Mouse (Mus musculus) layer of hippocampus, postnatal 14 days (tissue): ENCODE results near the gene Dnhd1. TPM values are rescaled to one million over a fixed set of nuclear protein-coding genes. Genes with fewer than 3 reads are reported as not detected.
"Not testable (repeated sequence)": the region's sequence is repeated elsewhere in the genome, so short reads cannot be mapped to it uniquely, and the experiment has no call there.

Experiments used
- DNase-seq, 2 experiments: peaks; one replicate each; pipeline ENCODE4 v3.0.0; 2021 to 2022; ENCODE audit warnings: low spot score in 2 of 2, mixed read lengths in 1 of 2
- total RNA-seq, 2 experiments: library from RNA; stranded (reverse); gene quantifications; 2 replicates each; pipeline ENCODE4 v1.2.3; 2021

The Dnhd1 gene
- total RNA-seq, 2 experiments from 2014 or later: 5.5 to 6.0 TPM

DNA sequence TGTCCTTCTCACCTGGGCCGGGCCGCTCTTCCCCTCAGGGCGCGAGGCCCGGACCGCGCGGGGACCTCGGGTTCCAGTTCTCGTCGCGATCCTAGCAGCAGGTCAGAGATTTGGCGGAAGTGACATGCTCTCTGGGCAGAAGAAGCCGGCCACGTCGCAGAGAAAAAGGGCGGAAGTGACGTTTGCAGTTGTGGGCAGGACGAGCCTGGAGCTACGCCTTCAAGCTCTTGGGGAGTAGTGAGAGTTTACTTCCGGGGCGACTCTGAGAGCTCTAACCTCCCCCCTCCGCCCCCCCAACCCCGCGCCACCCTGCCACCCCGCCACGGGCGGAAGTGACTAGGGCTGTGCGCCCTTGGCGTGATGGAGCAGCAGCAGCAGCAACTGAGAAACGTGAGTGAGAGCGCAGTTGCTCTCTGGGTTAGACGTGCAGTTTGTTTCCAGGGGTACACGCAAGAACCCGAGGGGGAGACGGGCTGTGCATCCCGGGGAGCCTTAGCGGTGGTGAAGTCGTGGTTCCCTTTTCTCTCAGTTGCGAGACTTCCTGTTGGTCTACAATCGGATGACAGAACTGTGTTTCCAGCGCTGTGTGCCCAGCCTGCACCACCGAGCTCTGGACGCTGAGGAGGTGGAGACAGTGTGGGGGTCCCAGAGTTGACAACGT is 10.3 kb upstream of the Dnhd1 start, which contains the start of the genes Arfip2 and Gm45799:
Arfip2 (minus strand) TSS at position 184 of the 661 bp plus-strand sequence.
Gm45799 (plus strand) TSS at position 320 of the 661 bp plus-strand sequence.
- DNase-seq: peak; percentile 94 to 99

DNA sequence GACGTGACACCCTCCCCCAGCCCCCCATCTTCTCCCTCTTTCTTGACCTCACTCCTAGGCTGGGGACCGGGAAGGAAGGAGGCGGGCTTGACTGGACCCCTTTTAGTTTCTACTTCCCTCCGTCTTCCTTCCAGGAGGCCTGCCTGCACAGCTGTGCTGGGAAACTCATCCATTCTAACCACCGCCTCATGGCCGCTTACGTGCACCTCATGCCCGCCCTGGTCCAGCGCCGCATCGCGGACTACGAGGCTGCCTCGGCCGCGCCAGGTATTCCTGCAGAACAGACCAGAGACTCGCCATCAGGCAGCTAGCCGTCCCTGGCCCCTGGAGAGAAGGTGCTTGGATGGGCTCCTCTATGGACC is 9.8 kb upstream of the Dnhd1 start:
- DNase-seq: peak in 1 of 2 experiments; percentile 29

DNA sequence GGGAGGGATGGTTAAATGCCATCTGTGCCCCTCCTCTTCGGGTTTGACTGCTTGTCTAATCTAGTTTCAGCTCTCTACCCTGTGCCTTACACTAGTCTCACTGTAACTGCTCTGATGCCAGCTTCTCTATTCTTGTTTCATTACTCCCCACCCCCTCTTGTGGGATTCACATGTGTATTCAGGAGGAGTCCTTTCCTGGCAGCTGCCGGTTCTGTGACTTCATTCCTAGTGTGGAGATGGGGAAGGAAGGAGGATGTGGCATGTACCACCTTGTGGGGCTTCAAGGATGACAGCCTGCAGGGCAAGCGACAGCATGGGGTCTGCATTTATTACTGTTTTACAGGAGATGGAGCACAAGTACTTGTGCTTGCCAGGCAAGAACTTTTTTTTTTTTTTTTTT is 8.7 kb upstream of the Dnhd1 start:
- DNase-seq: no peak

DNA sequence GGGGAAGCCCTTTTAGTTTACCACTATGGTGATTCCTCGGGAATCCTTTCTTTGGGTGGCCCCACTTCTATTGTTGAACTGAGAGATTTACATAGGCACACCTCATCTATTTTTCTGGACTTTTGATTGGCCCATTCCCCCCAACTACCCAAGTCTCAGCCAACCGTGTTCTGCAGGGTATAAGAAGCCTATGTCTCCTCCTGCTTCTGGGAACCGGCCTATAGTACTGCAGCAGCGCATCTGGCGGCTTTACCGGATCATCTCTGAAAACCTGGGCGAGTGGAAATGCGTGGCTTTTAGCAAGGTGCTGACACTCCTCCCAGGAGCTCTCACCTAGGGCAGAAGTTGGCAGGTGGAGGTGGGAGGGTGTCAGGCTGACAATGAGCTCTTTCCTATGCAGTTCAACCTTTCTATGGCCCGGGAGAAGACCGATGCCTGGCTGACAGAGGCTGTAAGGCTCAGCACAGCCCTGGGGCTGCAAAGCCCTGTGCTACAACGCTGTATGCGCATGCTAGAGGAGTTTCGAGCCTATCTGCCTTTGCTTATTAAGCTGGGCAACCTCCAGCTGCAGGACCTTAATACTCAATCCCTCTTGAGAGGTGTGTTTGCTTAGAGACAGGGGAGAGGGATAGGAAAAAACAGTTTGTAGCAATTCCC is 35.0 kb downstream of the Dnhd1 start:
- DNase-seq: no peak

DNA sequence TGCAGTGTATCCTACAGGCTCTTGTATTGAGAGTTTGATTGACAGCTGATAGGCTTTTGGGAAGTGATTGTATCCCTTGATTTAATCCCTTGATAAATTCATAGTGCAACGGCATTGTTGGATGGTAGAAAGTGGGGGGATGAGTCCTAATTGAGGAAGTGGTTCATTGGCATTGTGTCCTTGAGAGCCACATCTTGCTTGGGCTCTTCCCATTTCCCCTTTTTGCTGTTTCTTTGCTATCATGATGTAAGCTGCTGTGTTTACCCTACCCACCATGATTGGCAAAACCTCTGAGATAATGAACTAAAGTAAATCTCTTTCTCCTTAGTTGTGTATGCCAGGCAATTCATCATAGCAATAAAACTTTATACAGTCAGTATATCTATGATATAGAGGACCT is 40.2 kb downstream of the Dnhd1 start:
- no peak for DNase-seq

DNA sequence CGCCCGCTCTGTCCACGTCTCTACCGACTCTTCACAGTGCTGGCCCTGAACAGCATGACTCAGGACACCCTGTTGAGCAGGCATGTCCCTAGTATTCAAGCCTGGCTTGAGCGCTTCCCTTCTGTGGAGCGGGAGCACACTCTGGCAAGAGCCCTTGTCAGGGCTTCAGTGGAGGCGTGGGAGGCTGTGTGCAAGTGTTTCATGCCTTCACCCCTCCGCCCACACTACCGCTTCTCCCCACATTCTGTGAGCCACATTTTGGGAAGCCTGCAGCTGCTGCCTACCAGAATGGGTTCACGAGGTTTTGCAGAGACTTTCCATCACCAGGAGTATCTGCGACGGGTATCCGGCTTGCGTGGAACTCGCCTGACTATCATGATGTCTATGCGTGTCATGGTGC is 52.6 kb downstream of the Dnhd1 start:
- peak in 1 of 2 experiments; percentile 25 for DNase-seq

DNA sequence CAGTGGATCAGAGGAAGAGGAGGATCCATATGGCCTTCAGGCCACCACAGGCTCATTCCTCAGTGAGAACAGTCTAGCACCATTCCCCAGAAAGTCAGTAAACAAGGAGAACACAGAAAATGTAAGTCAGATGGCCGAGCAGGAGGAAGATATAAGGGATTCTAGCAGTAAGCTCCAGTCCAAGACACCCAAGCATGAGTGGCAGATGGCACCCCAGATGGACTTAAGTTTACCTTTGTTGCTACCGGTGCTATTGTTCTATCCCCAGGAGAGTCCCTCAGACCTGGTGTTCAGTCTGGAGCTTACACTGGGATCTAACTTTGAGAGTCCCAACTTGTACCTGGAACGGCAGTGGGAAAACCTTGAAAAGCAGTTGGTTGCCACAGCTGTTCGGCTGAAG is 53.2 kb downstream of the Dnhd1 start:
- no peak for DNase-seq

DNA sequence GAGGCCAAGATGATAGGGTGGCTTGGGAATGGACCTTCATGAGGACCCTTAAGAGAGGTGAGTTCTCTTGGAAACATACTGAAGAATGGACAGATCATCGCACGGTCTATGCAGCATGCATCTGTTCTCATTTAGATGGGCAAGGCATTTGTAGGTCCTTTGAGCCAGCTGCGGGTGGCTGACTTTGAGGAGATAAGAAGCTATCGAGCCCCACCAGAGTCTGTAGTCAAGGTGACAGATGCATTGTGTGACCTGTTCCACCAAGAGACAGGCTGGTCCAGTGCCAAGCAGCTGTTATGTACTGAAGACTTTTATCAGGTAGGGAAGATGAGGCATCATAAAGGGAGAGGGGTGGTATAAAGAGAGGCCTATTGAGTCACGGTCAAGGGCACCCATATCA is 58.1 kb downstream of the Dnhd1 start:
- DNase-seq: no peak

DNA sequence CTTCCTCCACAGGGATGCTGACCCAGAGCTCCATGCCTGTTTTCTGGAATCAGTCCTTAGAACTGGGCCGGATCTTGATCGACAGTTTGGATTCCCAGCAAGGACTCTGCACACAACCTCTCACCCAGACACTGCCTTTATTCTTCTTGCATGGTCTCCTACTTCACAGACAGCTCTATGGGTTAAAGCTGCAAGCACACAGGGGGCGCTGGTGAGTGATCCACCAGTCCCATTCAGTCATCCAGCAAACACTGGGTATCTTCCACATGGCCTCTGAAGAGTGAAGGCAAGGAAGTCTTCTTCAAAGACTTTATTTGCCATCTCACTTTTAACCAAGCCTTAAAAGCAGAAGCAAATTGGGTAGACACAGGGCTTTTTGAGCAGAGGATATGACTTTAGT is 64.7 kb downstream of the Dnhd1 start:
- no peak for DNase-seq

DNA sequence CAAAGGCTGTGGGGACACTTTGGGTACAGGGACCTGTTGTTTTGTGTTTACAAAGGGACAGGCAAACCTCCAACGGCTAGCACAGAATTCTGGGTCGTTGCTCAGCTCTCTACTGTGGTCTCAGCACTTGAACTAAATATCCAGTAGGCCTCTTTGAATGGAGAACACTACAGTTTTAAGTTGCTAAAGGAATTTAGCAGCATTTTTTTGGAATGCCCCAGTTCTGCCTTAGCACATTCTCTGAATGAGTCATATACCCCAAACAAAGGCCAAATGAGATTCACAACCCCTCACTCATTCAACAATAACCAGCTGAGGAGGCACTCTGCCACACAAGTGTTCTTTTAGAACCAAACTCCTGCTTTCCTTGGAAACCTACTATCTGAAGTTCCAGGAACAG is 71.3 kb downstream of the Dnhd1 start:
- no peak for DNase-seq

DNA sequence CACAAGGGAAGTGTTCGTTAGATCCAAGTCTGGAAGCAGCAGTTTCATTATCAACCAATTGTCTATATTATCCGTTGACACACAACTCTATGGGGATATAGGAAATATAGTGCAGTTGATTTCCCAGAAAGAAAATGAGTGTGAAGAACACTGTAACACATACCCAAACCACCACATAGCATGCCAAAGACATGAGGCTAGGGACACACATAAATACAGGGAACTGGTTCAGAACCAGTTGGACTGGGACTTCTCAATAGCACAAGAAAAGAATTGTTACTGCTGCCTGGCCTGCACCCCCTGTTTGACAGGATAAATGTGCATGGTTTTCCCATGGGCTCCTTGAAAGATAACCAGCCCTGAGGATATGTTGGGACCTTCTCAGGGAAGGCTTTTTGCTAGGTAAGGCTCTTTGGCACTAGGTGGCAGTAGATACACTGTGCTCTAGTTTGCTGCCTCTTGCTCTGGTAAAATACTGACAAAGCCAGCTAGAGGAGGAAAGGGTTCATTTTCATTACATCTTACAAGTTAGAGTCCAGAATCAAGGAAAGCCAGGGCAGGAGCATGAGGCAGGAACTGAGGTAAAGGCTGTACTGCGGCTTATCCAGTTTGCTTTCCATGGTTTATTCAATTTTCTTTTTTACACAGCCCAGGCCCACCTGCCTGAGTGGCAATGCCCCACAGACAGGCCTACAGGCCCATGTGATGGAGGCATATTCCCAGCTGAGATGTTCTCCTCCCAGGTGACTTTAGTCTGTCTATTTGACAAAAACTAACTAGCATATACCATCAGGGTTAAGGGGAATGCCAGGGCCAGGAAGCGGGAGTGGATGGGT is 75.7 kb downstream of the Dnhd1 start:
- peak in 1 of 2 experiments; percentile 83 for DNase-seq

DNA sequence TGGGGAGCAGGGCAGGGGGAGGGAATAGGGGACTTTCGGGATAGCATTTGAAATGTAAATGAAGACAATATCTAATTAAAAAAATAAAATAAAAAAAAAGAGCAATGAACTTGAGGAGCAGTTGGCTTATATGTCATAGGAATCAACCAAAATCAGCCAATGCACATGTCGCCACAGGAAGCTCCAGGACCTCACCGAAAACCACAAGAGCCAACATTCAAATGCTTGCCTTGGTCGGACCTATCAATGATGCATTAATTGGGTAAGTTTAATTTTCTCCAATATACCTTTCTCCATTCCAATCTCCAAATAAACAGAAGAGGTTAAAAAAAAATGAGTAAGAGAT is 76.3 kb downstream of the Dnhd1 start:
- no peak for DNase-seq

DNA sequence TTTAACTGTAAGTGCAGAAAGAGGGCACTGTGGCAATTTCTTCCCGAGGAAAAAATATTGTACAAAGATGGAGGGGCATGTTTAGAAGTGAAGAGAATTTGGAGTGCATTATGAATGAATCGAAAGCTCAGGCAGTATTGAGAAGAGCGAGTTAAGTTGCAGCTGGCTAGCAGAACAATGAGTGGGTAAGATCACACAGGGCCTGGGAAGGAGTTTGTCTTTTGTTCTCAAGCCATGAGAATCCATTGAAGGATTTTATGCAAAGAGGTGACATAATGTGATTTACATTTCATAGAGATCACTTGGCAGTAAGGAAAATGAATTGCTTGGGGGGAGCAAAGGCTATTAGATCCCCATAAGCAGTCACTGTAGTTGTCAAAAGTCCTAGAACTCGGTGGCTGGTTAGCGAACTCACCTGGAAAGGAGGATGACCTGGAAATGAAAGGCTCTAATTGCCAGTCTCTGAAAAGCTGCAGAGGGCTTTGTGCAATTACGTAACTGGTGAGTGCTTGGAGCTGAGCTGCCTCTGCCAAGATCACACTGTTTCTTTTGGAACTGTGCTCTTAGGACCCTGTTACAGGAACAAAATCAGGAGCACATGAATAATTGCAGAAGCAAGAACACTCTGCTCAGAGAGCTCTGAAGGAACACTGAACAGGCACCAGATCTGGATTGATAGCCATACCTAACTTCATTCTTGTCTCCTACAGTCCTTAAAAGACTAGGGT is 78.2 kb downstream of the Dnhd1 start:
- DNase-seq: peak in 1 of 2 experiments; percentile 67

DNA sequence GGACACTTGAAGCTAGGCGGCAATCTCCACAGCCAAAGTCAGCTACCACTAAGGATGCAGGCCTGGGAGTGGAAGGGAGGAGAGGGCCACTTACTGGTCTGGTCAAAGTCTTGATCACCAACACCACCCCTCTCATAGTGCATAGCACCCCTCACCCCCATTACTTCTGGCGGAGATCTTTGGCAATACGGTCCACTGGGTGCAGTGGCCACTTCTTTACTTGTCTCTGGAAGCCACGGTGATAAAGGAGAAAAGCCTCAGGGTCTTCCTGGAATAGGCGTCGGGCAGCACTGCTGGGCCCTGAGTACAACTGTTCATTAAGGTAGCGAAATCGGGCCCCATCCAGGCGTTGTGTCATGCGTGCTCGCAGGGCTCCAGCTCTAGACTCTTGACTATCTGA is 83.2 kb downstream of the Dnhd1 start:
- DNase-seq: no peak

DNA sequence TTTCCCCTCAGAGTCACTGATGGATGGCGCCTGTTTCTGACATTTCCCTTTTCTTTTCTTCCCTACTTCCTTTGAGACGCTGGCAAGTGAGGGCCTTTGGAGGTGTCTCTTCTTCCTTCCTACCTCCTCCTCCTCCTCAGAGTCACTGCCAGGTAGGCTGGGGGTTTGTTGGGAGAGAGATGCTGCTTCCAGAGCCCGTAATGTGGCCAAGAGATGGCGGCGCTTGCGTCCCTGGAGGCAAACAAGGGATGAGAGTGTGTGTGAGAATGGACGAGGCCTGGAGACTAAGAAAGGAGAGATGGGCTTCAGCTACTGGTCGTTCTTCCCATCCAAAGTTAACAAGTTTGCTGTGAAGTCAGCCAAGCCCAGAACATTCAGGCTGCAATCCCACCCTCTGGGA is 84.2 kb downstream of the Dnhd1 start:
- DNase-seq: no peak

DNA sequence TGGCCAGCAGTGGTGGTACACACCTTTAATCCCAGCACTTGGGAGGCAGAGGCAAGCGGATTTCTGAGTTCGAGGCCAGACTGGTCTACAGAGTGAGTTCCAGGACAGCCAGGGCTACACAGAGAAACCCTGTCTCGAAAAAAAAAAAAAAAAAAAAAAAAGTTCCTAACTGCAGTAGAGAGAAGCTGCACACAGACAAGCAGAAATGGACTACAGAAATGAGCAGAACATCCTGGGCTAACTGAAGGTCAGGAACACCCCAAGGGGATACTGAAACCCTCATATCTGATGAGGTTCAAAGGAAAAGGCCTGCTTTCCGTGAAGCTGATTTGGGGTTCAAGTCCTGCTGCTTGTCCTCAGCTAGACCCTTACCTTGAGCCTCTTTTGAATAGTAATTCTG is 84.8 kb downstream of the Dnhd1 start:
- DNase-seq: not testable (repeated sequence)

DNA sequence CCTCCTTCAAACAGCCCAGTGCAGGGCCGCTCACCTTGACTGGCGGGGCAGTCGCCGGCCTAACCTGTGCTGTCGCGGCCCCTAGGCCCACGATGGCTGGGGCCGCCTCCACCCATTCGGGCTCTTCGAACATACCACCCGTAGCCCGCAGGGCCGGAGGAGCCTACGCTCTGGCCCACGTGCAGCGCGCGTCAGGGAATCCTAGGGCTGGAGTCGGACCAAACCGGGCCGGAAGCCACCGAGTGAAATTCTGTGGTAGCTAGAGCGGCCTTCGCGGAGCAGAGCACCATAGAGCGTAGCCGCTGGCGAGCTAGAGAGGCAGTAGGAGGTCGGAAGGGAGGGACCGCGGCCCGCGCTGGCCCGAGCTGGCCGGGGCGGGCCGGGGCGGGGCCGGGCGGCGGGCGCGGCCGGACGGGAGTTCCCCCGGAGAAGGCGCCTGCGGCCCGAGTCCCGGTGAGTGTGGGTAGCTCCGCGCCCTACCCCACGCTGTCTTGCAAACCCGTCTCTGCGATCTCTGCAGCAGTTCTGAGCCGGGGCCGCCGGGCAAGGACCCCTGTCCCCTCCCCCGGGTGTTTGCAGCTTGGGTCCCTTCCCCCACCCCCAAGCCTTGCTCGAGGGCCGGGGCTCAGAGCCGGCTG is 85.8 kb downstream of the Dnhd1 start, which contains the start of gene Ilk:
Ilk (plus strand) TSS at position 329 of the 638 bp plus-strand sequence.
- peak; percentile 90 to 94 for DNase-seq

DNA sequence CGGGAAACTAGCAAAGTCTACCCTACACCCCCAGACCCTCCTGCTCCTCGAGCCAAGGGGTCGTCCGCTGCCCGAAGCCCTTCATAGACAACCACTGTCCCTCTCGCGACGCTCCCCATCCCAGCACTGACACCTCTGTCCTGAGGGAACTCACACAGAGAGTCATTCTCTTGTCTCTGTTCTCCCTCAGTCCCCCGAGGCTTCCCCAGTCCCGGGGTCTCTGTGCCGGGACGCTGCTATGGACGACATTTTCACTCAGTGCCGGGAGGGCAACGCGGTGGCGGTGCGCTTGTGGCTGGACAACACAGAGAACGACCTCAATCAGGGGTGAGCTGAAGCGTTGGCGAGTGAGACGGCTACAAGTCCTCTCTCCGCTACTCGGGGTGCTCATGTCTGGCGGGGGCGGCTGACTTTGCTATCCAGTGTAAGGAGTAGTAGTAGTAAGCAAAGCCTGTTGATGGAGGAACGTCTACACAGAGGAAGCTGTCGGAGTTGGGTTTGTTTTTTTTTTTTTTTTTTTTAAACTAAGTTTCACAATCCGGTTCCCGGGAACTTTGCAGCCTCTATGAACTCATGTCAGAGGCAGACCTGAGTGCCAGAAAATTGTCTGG is 86.4 kb downstream of the Dnhd1 start, which contains the start of gene Rrp8:
Rrp8 (minus strand) TSS at position 475 of the 611 bp plus-strand sequence.
- DNase-seq: no peak

DNA sequence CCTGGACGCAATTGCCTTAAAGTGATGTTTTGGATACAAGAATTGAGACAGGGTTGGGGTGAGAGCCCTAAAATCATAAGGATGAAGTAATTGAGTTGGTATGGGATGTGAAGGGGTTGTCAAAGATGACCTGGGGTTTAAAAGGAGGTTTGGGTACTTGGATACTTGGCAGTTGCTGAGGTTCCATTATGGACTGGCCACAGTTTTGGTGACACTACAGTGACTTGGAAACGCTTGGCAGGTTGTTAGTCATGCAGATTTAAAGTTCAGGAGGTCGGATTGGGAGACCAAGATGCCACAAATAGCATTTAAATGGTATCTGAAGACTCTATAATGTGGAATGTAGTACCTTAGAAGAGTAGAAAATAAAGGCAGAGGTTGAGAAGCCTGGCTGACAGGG is 87.0 kb downstream of the Dnhd1 start:
- DNase-seq: no peak

DNA sequence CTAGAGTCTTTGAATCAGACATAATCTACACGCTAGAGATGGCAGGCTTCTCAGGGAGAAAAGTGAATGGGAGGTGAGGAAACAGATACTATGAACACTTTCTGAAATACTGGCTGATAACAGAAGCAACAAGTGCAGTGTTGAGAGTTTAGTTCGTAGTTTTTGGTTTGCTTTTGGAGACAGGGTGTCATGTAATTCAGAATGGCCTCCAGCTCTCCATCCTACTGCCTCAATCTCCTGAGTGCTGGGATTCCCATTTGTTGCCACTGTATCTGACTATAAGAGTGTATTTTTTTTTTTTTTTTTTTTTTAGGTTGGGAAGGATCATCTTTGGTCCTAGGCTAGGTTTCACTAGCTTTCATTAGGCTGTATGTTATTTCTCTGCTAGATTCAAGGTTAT is 87.7 kb downstream of the Dnhd1 start:
- no peak for DNase-seq
